Mouse (Mus musculus) testis, adult 2 months (tissue): ENCODE data around the gene Anpep.

Experiments used
- CTCF ChIP-seq: fragments of 200-500 bp; IDR thresholded peaks from 2 replicates; pipeline ENCODE4 v1.5.1; 2012; ENCODE audit warnings: low read depth, mild to moderate bottlenecking, inconsistent platforms, low read length, moderate library complexity; ENCODE audit not compliant: control insufficient read depth, insufficient read depth, insufficient replicate concordance
- POLR2A ChIP-seq: fragments of 200-500 bp; IDR thresholded peaks from 2 replicates; pipeline ENCODE4 v1.6.1; 2012; ENCODE audit warnings: low read depth, mild to moderate bottlenecking, inconsistent platforms, low read length, moderate library complexity; ENCODE audit not compliant: control insufficient read depth

DNA sequence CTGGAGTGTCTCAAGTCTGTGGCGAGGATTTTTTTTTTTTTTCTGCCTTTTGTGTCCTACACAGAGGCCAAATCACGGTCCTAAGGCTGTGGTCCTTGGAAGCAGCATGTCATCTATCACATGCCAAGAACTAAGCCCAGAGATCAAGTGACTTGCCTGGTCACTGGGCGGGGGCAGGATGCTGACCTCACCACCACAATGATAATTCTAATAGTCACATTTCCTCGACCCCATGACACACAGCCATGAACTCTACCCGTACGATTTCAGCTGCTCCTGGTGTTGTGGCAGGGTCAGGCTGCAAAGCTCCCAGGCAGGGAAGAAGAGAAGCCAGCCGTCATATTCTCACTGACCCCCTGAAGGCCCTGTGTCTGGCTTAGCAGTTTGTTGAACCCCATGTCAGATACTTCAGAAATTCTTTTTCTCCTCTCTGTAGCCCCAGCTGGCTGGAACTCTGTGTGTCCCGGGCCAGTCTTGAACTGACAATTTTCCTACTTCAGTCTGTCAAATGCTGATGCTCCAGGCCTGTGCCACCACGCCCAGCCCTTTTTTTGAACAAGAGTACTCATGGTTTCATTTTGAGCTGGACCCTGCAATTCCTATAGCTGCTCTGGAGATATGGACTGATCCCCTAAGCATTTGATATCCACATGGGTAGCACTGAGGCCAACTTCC is 1.8 kb downstream of the Anpep start:
- TF ChIP-seq CTCF, result no peak
- TF ChIP-seq POLR2A, result no peak
